In the genomic region with DNA sequence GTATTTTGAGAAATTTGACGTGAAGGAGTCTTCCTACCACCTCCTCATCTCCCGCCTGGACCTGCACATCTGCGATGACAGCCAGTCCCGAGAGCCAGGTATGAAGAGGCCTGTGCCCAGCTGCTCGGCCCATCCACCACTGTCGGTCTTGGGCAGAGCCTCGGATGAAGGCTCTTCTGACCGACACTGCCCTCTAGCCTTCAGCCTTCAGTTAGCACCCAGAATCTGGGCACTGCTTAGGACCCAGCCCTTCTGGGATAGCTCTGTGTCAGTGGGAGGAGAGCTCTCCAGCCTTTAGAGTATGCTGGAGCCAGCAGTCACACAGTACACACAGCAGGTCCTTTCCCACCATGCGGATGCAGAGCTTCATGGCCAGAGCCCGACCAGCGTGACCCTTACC, we compare ENCODE assay signal across 9 mouse cellular contexts. TPM values are rescaled to one million over a fixed set of nuclear protein-coding genes. Genes with fewer than 3 reads are reported as not detected.
DNase-seq lines count a peak whose midpoint lies in the region; ATAC-seq and TF ChIP-seq lines count a peak whose summit lies in the region.
"Had no signal": no experiment of that assay in that cellular context is flagged by ENCODE, and none has a peak within 500 bp of the region (broad histone marks: within the 10 kb centered on the region; RNA-seq: fewer than 3 reads in every experiment).

No protein-coding gene starts in this region.

- TF ChIP-seq EP300 in ES-Bruce4 (IDR thresholded peaks at IDR 0.05; ENCODE audit: insufficient read depth, low read depth, low read length): no peak
- no peak for TF ChIP-seq EP300 in liver, embryonic 14.5 days (IDR thresholded peaks at IDR 0.05; ENCODE audit: low read depth)

- DNase-seq in heart, postnatal 14 days: peak; percentile 36 to 59
- no peak for DNase-seq in heart, embryonic 10.5 days (ENCODE audit: low spot score)
- DNase-seq in adrenal gland, postnatal 25 days: peak; percentile 38
- DNase-seq in liver, embryonic 14.5 days (ENCODE audit: low read depth in 3 of 3, low spot score in 3 of 3): no peak
- DNase-seq in left cerebral cortex, postnatal 10 days (ENCODE audit: extremely low spot score in 1 of 2, low spot score in 2 of 2): no peak
- DNase-seq in right cerebral cortex, adult 18-20 months: no peak
- no peak for DNase-seq in frontal cortex, postnatal 10 days (ENCODE audit: low spot score in 2 of 2)

- WGBS in heart, embryonic 10.5 days: 62% methylated on average over 11 of the region's 11 CpGs
- WGBS in liver, embryonic 14.5 days (ENCODE audit: insufficient replicate concordance): 76% methylated on average over 11 of the region's 11 CpGs

- TF ChIP-seq CTCF in ES-Bruce4 (IDR thresholded peaks at IDR 0.05; ENCODE audit: low read depth, low read length): peak; percentile 46
- TF ChIP-seq CTCF in liver, embryonic 14.5 days (IDR thresholded peaks at IDR 0.05; ENCODE audit: low read depth): peak; percentile 65

- H3K4me1 ChIP-seq in heart, embryonic 10.5 days: no peaks in the 10 kb centered on the region
- no peaks in the 10 kb centered on the region for H3K4me1 ChIP-seq in ES-Bruce4 (ENCODE audit: control insufficient read depth, insufficient read depth, low read length)
- H3K4me1 ChIP-seq in liver, embryonic 14.5 days (replicated peaks; ENCODE audit: control insufficient read depth in 2 of 2, insufficient read depth in 2 of 2, low read length in 1 of 2): no peaks in the 10 kb centered on the region

- H3K4me3 ChIP-seq in heart, embryonic 10.5 days: no peak overlapping the region
- no peak overlapping the region for H3K4me3 ChIP-seq in ES-Bruce4 (ENCODE audit: low read depth, low read length)
- H3K4me3 ChIP-seq in liver, embryonic 14.5 days (ENCODE audit: insufficient read depth in 1 of 2, low read depth in 2 of 2, low read length in 2 of 2): no peak overlapping the region
- H3K4me3 ChIP-seq: megakaryocyte, embryonic 14.5 days had no signal

- H3K36me3 ChIP-seq in heart, embryonic 10.5 days: peaks cover 80% of the 10 kb centered on the region
- peaks cover 12% of the 10 kb centered on the region; the same call in 1 of the 2 replicates for H3K36me3 ChIP-seq in ES-Bruce4 (ENCODE audit: control insufficient read depth, insufficient read depth, low read length, poor library complexity, severe bottlenecking)
- H3K36me3 ChIP-seq in liver, embryonic 14.5 days (replicated peaks; ENCODE audit: control insufficient read depth, insufficient read depth, low read depth): peaks cover 9% of the 10 kb centered on the region; the same call in 1 of the 2 replicates

- H3K27ac ChIP-seq in heart, embryonic 10.5 days: no peak overlapping the region
- no peak overlapping the region for H3K27ac ChIP-seq in ES-Bruce4 (ENCODE audit: insufficient read depth, low read length)
- no peak overlapping the region for H3K27ac ChIP-seq in liver, embryonic 14.5 days

- intact Hi-C loops in heart, postnatal 14 days (cut with DNase I): no loop called here
- intact Hi-C loops in left cerebral cortex, postnatal 10 days (cut with DNase I): no loop called here

- H3K9me3 ChIP-seq in heart, embryonic 10.5 days: no peaks in the 10 kb centered on the region
- no peaks in the 10 kb centered on the region for H3K9me3 ChIP-seq in ES-Bruce4 (replicated peaks; ENCODE audit: control insufficient read depth, insufficient read depth, low read length, poor library complexity, severe bottlenecking)
- no peaks in the 10 kb centered on the region for H3K9me3 ChIP-seq in liver, embryonic 14.5 days (ENCODE audit: control insufficient read depth, low read length)
- H3K9me3 ChIP-seq: megakaryocyte, embryonic 14.5 days had no signal

- H3K4me2 ChIP-seq in liver, embryonic 14.5 days (ENCODE audit: low read depth): no peak overlapping the region

- no peak for TF ChIP-seq POLR2A in ES-Bruce4 (IDR thresholded peaks at IDR 0.05; ENCODE audit: insufficient read depth, low read length)

- no peaks in the 10 kb centered on the region for H3K27me3 ChIP-seq in heart, embryonic 10.5 days (ENCODE audit: insufficient read depth, poor library complexity, severe bottlenecking)
- H3K27me3 ChIP-seq in ES-Bruce4 (ENCODE audit: control insufficient read depth, insufficient read depth, low read length, poor library complexity, severe bottlenecking): no peaks in the 10 kb centered on the region
- H3K27me3 ChIP-seq in liver, embryonic 14.5 days (ENCODE audit: control insufficient read depth, insufficient read depth, low read length): no peaks in the 10 kb centered on the region
- H3K27me3 ChIP-seq: megakaryocyte, embryonic 14.5 days had no signal

- H3K9ac ChIP-seq in ES-Bruce4 (ENCODE audit: low read depth, poor library complexity, severe bottlenecking): no peak overlapping the region
- H3K9ac ChIP-seq in liver, embryonic 14.5 days (replicated peaks): no peak overlapping the region

- ATAC-seq in liver, embryonic 14.5 days (ENCODE audit: insufficient read depth): no peak

RNA-seq across cellular contexts. Expression of a gene that starts 25.3 kb away (rescaled TPM):
- total RNA-seq in heart, postnatal 14 days (2021): 10 to 100 TPM; 14.3 to 18.7 TPM
- polyA plus RNA-seq in heart, embryonic 10.5 days (2016; fragmentation: Nextera tagmentation; extraction: Ambion mirVana): 5.0 and 6.2 TPM in 2 replicates
- 18.4 and 22.3 TPM in 2 replicates for polyA plus RNA-seq in ES-Bruce4 (2011; ENCODE audit: insufficient read depth, insufficient read length, low read depth, missing spikeins)
- total RNA-seq in adrenal gland, postnatal 25 days (2021): 31.7 and 32.3 TPM in 2 replicates
- polyA plus RNA-seq in liver, embryonic 14.5 days (2012; rRNA removed): 2.9 and 3.1 TPM in 2 replicates
- polyA plus RNA-seq in liver, embryonic 14.5 days (2014; fragmentation: Nextera tagmentation; extraction: Ambion mirVana): 1.8 and 2.4 TPM in 2 replicates
- total RNA-seq in left cerebral cortex, postnatal 10 days (2021): 10 to 100 TPM; 22.9 to 23.8 TPM

RNA-seq across cellular contexts. Expression of a gene that starts 27.6 kb away (rescaled TPM):
- 10 to 100 TPM; 75.5 to 79.3 TPM for total RNA-seq in heart, postnatal 14 days (2021)
- 9.2 and 10.4 TPM in 2 replicates for polyA plus RNA-seq in heart, embryonic 10.5 days (2016; fragmentation: Nextera tagmentation; extraction: Ambion mirVana)
- polyA plus RNA-seq in ES-Bruce4 (2011; ENCODE audit: insufficient read depth, insufficient read length, low read depth, missing spikeins): 20.9 and 23.7 TPM in 2 replicates
- 34.0 and 35.0 TPM in 2 replicates for total RNA-seq in adrenal gland, postnatal 25 days (2021)
- polyA plus RNA-seq in liver, embryonic 14.5 days (2012; rRNA removed): 5.3 and 7.1 TPM in 2 replicates
- polyA plus RNA-seq in liver, embryonic 14.5 days (2014; fragmentation: Nextera tagmentation; extraction: Ambion mirVana): 2.4 and 3.2 TPM in 2 replicates
- total RNA-seq in left cerebral cortex, postnatal 10 days (2021): 10 to 100 TPM; 37.3 to 37.7 TPM

RNA-seq across cellular contexts. Expression of a gene that starts 28.1 kb away (rescaled TPM):
- 10 to 100 TPM; 21.6 to 23.7 TPM for total RNA-seq in heart, postnatal 14 days (2021)
- 52.5 and 64.0 TPM in 2 replicates for polyA plus RNA-seq in heart, embryonic 10.5 days (2016; fragmentation: Nextera tagmentation; extraction: Ambion mirVana)
- 37.5 and 40.6 TPM in 2 replicates for polyA plus RNA-seq in ES-Bruce4 (2011; ENCODE audit: insufficient read depth, insufficient read length, low read depth, missing spikeins)
- 24.4 and 34.9 TPM in 2 replicates for total RNA-seq in adrenal gland, postnatal 25 days (2021)
- 9.4 and 16.9 TPM in 2 replicates for polyA plus RNA-seq in liver, embryonic 14.5 days (2012; rRNA removed)
- polyA plus RNA-seq in liver, embryonic 14.5 days (2014; fragmentation: Nextera tagmentation; extraction: Ambion mirVana): 24.1 and 24.5 TPM in 2 replicates
- 10 to 100 TPM; 35.2 to 38.3 TPM for total RNA-seq in left cerebral cortex, postnatal 10 days (2021)

RNA-seq across cellular contexts. Expression of a gene that starts 43.6 kb away (rescaled TPM):
- total RNA-seq in heart, postnatal 14 days (2021): 10 to 100 TPM; 61.8 to 70.0 TPM
- polyA plus RNA-seq in heart, embryonic 10.5 days (2016; fragmentation: Nextera tagmentation; extraction: Ambion mirVana): 266 and 331 TPM in 2 replicates
- polyA plus RNA-seq in ES-Bruce4 (2011; ENCODE audit: insufficient read depth, insufficient read length, low read depth, missing spikeins): 266 and 268 TPM in 2 replicates
- 86.4 and 87.9 TPM in 2 replicates for total RNA-seq in adrenal gland, postnatal 25 days (2021)
- 85.1 and 105 TPM in 2 replicates for polyA plus RNA-seq in liver, embryonic 14.5 days (2012; rRNA removed)
- polyA plus RNA-seq in liver, embryonic 14.5 days (2014; fragmentation: Nextera tagmentation; extraction: Ambion mirVana): 145 and 150 TPM in 2 replicates
- total RNA-seq in left cerebral cortex, postnatal 10 days (2021): 10 to 100 TPM; 72.1 to 76.6 TPM

Comparison
In these comparisons a context has a peak if more than half of its experiments do, and no peak if none do; other contexts are left out.
1. DNase-seq: peak in heart, postnatal 14 days (2 of 2) and adrenal gland, postnatal 25 days (single experiment); none in heart, embryonic 10.5 days (single experiment), liver, embryonic 14.5 days (0 of 3), left cerebral cortex, postnatal 10 days (0 of 2), right cerebral cortex, adult 18-20 months (single experiment) and frontal cortex, postnatal 10 days (0 of 2).